Mouse (Mus musculus): ENCODE results near the gene Psmb11. TPM values are rescaled to one million over a fixed set of nuclear protein-coding genes. Genes with fewer than 3 reads are reported as not detected.

Psmb11 gene
- polyA plus RNA-seq, 2 experiments = 0.01 TPM; not detected in 1

DNA sequence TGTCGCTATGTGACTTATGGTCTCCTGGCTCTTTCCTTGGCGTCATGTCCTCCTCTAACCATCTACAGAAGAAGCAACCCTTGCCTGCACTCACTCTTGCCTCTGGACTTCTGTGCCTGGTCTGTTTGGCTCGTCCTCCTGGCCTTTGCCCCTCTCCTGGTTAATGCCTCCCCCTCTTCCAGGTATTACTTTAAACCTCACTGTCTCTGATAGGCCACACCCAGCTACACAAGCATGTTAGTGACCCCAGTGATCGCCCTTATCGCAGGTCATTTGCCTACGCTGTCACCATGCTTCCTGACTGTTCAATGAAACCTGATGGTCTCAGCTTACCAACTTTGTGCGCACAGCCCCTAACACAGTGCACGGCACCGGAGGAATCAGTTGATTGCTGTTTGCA lies 38.7 kb upstream of the Psmb11 start:
- no peak for DNase-seq (ENCODE audit: low spot score)
- peaks cover 5% of the 10 kb centered on the region for H3K4me1 ChIP-seq (ENCODE audit: control insufficient read depth, insufficient read depth, low read length)
- no peaks in the 10 kb centered on the region for H3K9me3 ChIP-seq (ENCODE audit: control insufficient read depth, low read length)
- no peaks in the 10 kb centered on the region for H3K27me3 ChIP-seq (ENCODE audit: control insufficient read depth, insufficient read depth, low read length)
- ATAC-seq (ENCODE audit: low FRiP score, low read depth) = no peak
- WGBS = 92% methylated on average over 9 of the region's 9 CpGs
- H3K4me3 ChIP-seq (replicated peaks; ENCODE audit: low read length) = no peak overlapping the region
- H3K36me3 ChIP-seq (ENCODE audit: control insufficient read depth, insufficient read depth, low read length) = peaks cover 27% of the 10 kb centered on the region
- no peak overlapping the region for H3K4me2 ChIP-seq (replicated peaks; ENCODE audit: low read depth, low read length, severe bottlenecking)
- no peak overlapping the region for H3K9ac ChIP-seq (ENCODE audit: low read depth, low read length, severe bottlenecking)
- H3K27ac ChIP-seq (replicated peaks; ENCODE audit: low read depth, low read length) = no peak overlapping the region
- TF ChIP-seq POLR2A (IDR thresholded peaks at IDR 0.05; ENCODE audit: borderline replicate concordance, extremely low read depth, insufficient read depth, insufficient read length) = no peak

DNA sequence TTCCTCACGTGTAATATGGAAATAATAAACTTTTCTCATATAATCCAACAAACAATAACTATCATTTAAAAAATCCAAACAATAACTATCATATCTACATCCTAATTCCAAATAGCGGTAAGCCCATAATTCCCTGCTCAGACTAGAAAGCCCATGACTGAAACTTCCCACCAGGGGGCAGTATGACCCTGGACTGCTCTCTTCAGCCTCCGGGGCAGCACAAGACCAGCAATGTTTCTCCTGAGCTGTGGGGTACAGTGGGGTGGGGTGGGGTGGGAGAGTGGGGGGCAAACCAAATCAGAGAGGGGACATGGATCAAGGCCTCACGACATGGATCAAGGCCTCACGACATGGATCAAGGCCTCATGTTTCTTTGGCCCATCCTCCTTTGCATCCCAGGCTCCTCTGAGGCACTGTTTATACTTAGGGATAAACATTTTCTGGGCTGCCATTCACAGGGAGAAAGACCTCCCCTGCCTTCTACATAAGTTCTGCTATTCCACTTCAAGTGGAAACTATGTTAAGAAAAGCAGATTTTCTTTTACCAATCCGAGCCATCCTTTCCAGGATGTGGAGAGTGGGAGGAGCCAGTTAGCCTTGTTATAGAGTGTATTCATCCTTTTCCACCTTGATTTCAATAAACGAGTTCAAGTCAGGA lies 37.4 kb upstream of the Psmb11 start:
- no peak overlapping the region for H3K9ac ChIP-seq (ENCODE audit: low read depth, low read length, severe bottlenecking)
- no peak overlapping the region for H3K4me3 ChIP-seq (replicated peaks; ENCODE audit: low read length)
- no peaks in the 10 kb centered on the region for H3K9me3 ChIP-seq (ENCODE audit: control insufficient read depth, low read length)
- H3K4me1 ChIP-seq (ENCODE audit: control insufficient read depth, insufficient read depth, low read length) = no peaks in the 10 kb centered on the region
- H3K36me3 ChIP-seq (ENCODE audit: control insufficient read depth, insufficient read depth, low read length) = peaks cover 27% of the 10 kb centered on the region
- no peak overlapping the region for H3K27ac ChIP-seq (replicated peaks; ENCODE audit: low read depth, low read length)
- H3K4me2 ChIP-seq (replicated peaks; ENCODE audit: low read depth, low read length, severe bottlenecking) = no peak overlapping the region
- TF ChIP-seq POLR2A (IDR thresholded peaks at IDR 0.05; ENCODE audit: borderline replicate concordance, extremely low read depth, insufficient read depth, insufficient read length) = no peak
- ATAC-seq (ENCODE audit: low FRiP score, low read depth) (peak; percentile 67), DNase-seq (ENCODE audit: low spot score) (peak; percentile 79)
- WGBS = 44% methylated on average over 7 of the region's 7 CpGs
- H3K27me3 ChIP-seq (ENCODE audit: control insufficient read depth, insufficient read depth, low read length) = no peaks in the 10 kb centered on the region

DNA sequence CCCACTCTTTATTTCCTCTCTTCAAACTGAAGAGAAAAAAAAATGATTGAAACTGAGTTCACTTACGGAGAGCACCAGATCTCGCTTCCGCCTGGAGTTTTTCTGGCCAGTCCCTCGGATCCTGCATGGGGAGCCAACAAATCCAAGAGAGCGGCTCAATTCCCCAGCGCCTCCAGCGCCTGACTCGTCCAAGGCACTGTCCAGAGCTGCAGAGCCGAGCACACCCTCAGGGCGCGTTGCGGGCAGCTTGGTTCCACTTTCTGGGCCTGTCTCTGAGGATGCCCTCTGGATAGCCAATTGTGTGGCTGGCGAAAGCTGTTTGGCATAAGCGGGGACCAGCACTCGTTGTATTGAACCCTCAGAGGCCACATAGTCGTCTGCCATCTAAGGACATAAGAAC lies 30.2 kb upstream of the Psmb11 start:
- 89% methylated on average over 16 of the region's 16 CpGs for WGBS
- TF ChIP-seq POLR2A (IDR thresholded peaks at IDR 0.05; ENCODE audit: borderline replicate concordance, extremely low read depth, insufficient read depth, insufficient read length) = no peak
- peaks cover 33% of the 10 kb centered on the region for H3K36me3 ChIP-seq (ENCODE audit: control insufficient read depth, insufficient read depth, low read length)
- DNase-seq (ENCODE audit: low spot score) (no peak), ATAC-seq (ENCODE audit: low FRiP score, low read depth) (no peak)
- H3K4me1 ChIP-seq (ENCODE audit: control insufficient read depth, insufficient read depth, low read length) = no peaks in the 10 kb centered on the region
- H3K4me3 ChIP-seq (replicated peaks; ENCODE audit: low read length) = no peak overlapping the region
- H3K9ac ChIP-seq (ENCODE audit: low read depth, low read length, severe bottlenecking) = no peak overlapping the region
- no peak overlapping the region for H3K27ac ChIP-seq (replicated peaks; ENCODE audit: low read depth, low read length)
- no peaks in the 10 kb centered on the region for H3K9me3 ChIP-seq (ENCODE audit: control insufficient read depth, low read length)
- H3K27me3 ChIP-seq (ENCODE audit: control insufficient read depth, insufficient read depth, low read length) = no peaks in the 10 kb centered on the region
- no peak overlapping the region for H3K4me2 ChIP-seq (replicated peaks; ENCODE audit: low read depth, low read length, severe bottlenecking)

DNA sequence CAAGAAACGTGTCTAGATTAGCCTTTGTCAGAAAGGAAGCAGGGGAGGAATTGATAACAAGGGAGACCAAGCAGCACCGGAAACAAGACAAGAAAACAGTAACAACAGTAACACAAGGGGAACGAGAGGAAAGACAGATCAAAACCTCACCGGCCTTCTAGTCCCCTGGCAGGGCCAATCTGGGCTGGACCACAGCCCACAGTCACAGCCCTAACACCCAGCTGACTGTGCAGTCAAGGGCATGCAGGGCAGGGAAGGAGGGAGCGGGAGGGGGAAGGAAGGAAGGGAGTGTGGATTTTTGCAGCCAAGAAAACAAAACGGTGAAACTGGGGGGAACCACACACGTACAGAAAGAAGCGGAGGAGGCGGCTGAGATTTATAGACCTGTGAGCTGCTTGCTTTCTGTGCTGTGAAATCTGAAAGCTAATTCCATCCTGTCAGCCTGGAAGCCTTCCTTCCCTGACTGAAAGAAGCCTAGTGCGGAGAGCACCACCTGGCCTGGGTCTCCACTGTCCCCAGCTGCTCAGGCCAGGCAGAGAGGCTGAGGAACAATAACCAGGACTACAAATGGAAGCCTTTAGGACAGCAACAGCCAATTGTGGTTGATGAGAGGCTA lies 28.8 kb upstream of the Psmb11 start:
- TF ChIP-seq POLR2A (IDR thresholded peaks at IDR 0.05; ENCODE audit: borderline replicate concordance, extremely low read depth, insufficient read depth, insufficient read length) = no peak
- no peak for ATAC-seq (ENCODE audit: low FRiP score, low read depth)
- Histone ChIP-seq H3K4me1 (ENCODE audit: control insufficient read depth, insufficient read depth, low read length) (no peaks in the 10 kb centered on the region), H3K9me3 (ENCODE audit: control insufficient read depth, low read length) (no peaks in the 10 kb centered on the region), H3K9ac (ENCODE audit: low read depth, low read length, severe bottlenecking) (peak overlapping the region; percentile 9; the same call in 1 of the 2 replicates), H3K36me3 (ENCODE audit: control insufficient read depth, insufficient read depth, low read length) (peaks cover 28% of the 10 kb centered on the region; the same call in 1 of the 2 replicates), H3K4me2 (replicated peaks; ENCODE audit: low read depth, low read length, severe bottlenecking) (no peak overlapping the region), H3K27me3 (ENCODE audit: control insufficient read depth, insufficient read depth, low read length) (no peaks in the 10 kb centered on the region), H3K4me3 (replicated peaks; ENCODE audit: low read length) (no peak overlapping the region), H3K27ac (replicated peaks; ENCODE audit: low read depth, low read length) (no peak overlapping the region; the same call in 1 of the 2 replicates)
- DNase-seq (ENCODE audit: low spot score) = no peak
- 59% methylated on average over 10 of the region's 10 CpGs for WGBS

DNA sequence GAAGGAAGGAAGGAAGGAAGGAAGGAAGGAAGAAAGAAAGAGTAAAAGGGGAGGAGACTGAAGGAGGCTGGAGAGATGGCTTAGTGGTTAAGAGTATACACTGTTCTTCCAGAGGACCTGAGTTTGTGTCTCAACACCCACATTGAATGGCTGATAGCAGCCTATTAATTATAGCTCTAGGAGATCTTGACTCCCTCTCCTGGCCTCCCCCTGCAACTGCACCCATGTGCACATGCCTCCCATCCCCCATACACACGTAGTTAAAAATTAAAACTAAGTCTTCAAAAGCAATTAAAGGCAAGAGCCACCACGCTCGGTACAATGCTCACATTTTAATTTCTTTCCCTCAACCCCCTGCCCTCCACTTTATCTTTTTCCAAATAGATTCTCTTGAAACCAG lies 27.2 kb upstream of the Psmb11 start:
- WGBS = 90% methylated on average over 3 of the region's 3 CpGs
- no peaks in the 10 kb centered on the region for H3K4me1 ChIP-seq (ENCODE audit: control insufficient read depth, insufficient read depth, low read length)
- DNase-seq (ENCODE audit: low spot score) (no peak), ATAC-seq (ENCODE audit: low FRiP score, low read depth) (no peak)
- no peak overlapping the region for H3K4me3 ChIP-seq (replicated peaks; ENCODE audit: low read length)
- peaks cover 28% of the 10 kb centered on the region; the same call in 1 of the 2 replicates for H3K36me3 ChIP-seq (ENCODE audit: control insufficient read depth, insufficient read depth, low read length)
- H3K9ac ChIP-seq (ENCODE audit: low read depth, low read length, severe bottlenecking) = no peak overlapping the region
- H3K27ac ChIP-seq (replicated peaks; ENCODE audit: low read depth, low read length) = no peak overlapping the region
- H3K27me3 ChIP-seq (ENCODE audit: control insufficient read depth, insufficient read depth, low read length) = no peaks in the 10 kb centered on the region
- H3K4me2 ChIP-seq (replicated peaks; ENCODE audit: low read depth, low read length, severe bottlenecking) = no peak overlapping the region
- no peak for TF ChIP-seq POLR2A (IDR thresholded peaks at IDR 0.05; ENCODE audit: borderline replicate concordance, extremely low read depth, insufficient read depth, insufficient read length)
- no peaks in the 10 kb centered on the region for H3K9me3 ChIP-seq (ENCODE audit: control insufficient read depth, low read length)

All from limb, embryonic 14.5 days (tissue).